Mouse (Mus musculus) heart, adult 2 months (tissue): ENCODE data around the gene Pih1d3.

Experiments
- CTCF ChIP-seq: fragments of 200-600 bp; IDR thresholded peaks from 2 replicates; pipeline ENCODE4 v1.8.1; 2022; ENCODE audit warnings: antibody characterized with exemption, mild to moderate bottlenecking, moderate library complexity
- EP300 ChIP-seq: fragments of 200-500 bp; IDR thresholded peaks from 2 replicates; pipeline ENCODE4 v1.6.1; 2011; ENCODE audit warnings: low read depth, low read length, control low read depth; ENCODE audit not compliant: insufficient read depth
- POLR2A ChIP-seq: fragments of 200-500 bp; IDR thresholded peaks from 2 replicates; pipeline ENCODE4 v1.6.1; 2011; ENCODE audit warnings: mild to moderate bottlenecking, low read depth, low read length, control low read depth; ENCODE audit not compliant: insufficient read depth

- TF ChIP-seq CTCF: no peak
- TF ChIP-seq POLR2A: no peak
- no peak for TF ChIP-seq EP300
These were observed 7.8 kb upstream of the Pih1d3 start for GRCm38 (mm10) chr1:31214831-31215230.
